Mouse (Mus musculus) CH12.LX (cell line): ENCODE data around the gene Proca1.

Source experiments
- JUND ChIP-seq: conservative IDR thresholded peaks from 2 replicates; pipeline ENCODE4 v1.6.1; 2011; ENCODE audit warnings: low read depth, low read length, improper control_type of control experiment
- POLR2A ChIP-seq: IDR thresholded peaks from 2 replicates; pipeline ENCODE4 v1.6.1; 2011; ENCODE audit warnings: low read depth, mild to moderate bottlenecking, improper control_type of control experiment, low read length
- POLR2AphosphoS2 ChIP-seq: IDR thresholded peaks from 2 replicates; pipeline ENCODE4 v1.6.1; 2011; ENCODE audit warnings: low read depth, low read length, improper control_type of control experiment
- ZNF384 ChIP-seq: IDR thresholded peaks from 2 replicates; pipeline ENCODE4 v1.6.1; 2012; ENCODE audit warnings: low read depth, low read length, improper control_type of control experiment, inconsistent platforms

DNA sequence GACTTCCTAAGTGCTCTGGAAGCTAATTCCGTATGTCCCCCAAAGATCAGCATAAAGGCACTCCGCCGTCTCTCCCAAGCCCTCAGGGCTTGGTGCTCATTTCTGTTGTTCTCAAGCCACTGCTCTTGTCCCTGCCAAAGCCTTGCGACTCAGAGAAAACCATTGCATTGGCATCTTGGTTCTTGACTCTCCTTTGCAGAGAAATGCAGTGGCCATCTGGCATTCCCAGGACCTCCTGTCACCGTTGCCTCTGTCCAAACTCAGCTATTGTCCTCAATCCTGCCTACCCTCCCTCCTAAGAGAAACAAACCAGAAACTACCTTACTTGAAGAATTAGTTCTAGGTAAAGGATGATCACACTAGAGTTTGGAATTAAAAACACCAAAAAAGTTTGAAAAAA is 37.5 kb upstream of the Proca1 start:
- TF ChIP-seq POLR2AphosphoS2 (no peak), JUND (no peak), ZNF384 (no peak), POLR2A (no peak)
